Mouse (Mus musculus) heart, adult 11 months (tissue): ENCODE data around the gene Cisd3.
"Not testable (repeated sequence)": the region's sequence is repeated elsewhere in the genome, so short reads cannot be mapped to it uniquely, and the experiment has no call there.

Source experiments
- DNase-seq: peaks from one replicate; pipeline ENCODE4 v3.0.0; 2022

Gene Cisd3

DNA sequence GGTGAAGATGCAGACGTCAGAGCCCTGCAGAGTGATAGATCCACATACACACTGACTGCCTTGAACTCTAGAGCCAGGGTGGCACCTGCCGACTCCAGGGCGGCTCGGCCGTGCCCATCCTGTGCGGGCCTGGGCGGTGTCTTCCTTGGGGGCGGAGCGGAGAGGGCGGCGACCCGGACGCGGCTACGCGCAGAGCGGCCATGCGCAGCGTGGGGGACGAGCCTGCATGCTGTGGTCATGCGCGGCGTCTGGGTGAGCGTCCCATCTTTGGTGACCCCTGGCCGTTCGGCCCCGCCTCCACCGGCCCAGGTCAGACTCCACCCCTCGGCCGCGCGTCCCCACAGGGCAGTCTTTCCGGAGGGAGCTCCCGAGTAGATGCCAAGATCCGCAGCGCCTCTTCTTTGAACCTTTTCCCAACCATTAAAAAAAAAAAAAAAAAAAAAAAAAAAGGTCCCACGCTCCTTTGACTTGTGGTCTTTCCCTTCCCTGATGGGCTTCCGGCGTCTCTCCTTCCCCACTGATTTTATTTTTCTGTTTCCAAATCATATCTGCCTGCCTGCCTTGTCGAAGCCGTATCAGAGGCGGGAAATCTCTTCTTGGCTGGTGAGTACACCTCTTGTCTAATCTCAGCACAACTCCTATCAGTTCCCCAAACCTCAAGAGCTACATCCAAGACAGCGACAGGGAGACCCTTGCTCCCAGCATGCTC, at the start of gene Cisd3:
Gene Cisd3 (plus strand): TSS at position 214 of the 709 bp plus-strand sequence.
- DNase-seq = peak; percentile 100

DNA sequence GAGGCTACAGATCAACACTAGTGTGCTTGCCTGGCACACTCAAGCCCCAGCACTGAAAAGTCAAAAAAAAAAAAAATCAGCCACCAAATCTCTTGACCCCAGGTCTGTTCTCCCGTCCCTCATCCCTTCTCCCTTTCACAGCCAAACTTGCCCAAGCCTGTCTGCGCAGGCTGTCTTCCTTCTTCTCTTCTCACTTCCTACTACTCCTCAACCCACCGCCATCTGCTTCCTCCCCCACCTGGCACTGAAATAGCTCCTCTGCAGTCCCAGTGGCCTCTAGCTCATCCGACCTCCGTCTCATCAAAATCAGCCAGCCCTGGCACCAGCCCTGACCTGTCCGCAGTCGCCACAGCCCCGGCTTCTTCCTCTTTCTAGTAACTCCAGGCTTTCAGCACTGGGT, 44.0 kb upstream of the Cisd3 start:
- DNase-seq = no peak

DNA sequence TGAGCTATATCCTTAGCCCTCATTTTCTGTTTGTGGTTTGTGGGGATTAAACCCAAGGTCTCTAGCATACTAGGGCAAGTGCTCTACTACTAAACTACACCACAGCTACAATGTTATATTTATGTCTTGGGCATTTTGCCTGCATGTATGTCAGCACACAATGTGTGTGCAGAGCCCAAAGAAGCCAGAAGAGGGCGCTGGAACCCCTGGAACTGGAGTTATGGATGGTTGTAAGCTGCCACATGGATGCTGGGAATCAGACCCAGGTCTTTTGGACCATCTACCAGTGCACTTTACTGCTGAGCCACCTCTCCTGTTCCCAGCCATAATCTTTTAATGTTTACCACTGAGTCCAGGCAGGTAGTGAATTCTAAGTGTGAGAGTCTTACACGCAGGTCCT, 42.9 kb upstream of the Cisd3 start:
- no peak for DNase-seq

DNA sequence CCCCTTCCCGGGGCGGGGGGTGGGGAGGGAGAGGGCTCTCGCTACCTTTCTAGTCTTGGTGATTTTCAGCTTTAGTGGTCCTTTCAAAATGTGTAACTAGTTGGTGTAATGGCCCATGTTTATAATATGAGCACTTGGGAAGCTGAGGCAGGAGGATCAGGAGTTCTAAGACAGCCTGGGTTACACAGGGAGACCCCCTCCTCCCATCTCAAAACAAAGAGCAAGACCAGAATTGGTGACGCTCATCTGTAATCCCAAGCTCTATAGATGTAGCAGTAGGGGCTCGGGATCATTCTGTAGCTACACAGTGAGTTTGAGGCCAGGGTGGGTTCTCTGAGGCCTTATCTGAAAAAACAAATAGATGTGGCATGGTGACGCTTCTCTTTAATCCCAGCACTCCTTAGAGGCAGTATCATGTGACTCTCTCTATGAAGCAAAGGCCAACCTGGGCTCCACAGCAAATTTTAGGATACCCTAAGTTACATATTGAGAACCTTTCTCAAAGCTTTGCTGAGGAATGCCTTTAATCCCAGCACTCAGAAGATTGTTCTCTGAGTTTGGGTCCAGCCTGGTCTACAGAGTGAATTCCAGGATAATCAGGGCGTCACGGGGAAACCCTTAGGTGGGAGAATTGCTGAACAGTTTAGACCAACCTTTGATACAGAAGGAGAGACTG, 42.1 kb upstream of the Cisd3 start:
- no peak for DNase-seq

DNA sequence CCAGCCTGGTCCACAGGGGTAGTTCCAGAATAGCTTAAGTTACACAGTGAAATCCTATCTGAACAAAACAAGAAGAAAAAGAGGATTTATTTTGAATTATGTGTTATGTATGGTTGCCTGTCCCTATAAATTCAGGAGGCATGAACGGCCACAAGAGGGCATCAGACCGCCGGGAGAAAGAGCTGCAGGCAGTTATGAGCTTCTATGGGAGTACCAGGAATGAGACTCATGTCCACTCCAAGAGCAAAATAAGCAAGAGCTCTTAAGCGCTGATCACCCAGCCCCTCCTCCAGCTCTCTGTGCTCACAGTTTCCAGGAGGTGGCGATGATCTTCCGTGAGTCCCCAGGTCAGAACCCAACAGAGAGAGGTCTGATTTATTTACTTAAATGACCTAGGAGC, 40.8 kb upstream of the Cisd3 start:
- peak; percentile 95 for DNase-seq

DNA sequence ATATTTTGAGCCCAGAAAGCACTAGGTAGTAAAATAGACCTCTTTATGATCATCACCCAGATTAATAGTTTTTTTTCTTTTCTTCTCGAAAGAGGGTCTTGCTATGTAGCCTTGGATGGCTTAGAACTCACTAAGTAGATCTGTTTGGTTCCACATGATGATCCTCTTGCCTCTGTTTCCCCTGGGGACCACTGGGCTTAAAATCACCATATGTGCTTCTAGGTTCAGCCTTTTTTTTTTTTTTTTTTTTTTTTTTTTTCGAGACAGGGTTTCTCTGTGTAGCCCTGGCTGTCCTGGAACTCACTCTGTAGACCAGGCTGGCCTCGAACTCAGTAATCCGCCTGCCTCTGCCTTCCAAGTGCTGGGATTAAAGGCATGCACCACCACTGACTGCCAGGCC, 37.1 kb upstream of the Cisd3 start:
- not testable (repeated sequence) for DNase-seq

DNA sequence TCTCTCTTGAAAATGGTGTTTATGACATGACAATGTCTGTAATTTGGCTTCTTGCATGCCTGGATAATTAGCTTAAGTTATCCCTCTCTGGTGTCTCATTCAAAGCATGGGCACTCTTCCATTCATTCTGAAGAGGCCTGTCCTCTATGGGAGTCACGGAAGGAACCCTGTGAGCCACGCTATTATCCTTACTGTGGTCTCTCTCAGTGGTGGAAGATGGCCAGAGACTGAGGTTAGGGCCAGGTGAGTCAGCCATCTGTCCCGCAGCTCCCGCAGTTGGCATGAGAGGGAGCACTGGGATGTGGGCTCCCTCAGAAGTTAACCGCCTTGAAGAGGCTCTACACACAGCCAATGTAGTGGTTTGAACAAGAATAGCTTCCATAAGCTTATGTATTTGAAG, 35.3 kb upstream of the Cisd3 start:
- no peak for DNase-seq

DNA sequence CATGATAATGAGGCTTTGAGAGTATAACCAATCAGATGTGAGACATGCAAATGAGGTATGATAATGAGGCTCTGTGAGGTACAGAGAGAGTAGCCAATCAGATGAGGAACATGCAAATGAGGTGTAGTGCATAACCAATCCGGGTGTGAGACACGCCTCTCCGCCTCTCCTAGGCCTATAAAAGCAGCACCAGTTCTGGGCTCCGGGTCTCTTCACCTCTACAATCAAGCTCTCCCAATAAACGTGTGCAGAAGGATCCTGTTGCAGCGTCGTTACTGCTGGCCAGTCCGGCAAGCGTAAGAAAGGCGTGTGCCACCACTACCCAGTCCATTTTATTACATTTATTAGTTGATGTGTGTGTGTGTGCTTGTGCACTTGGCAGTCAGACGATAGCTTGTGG, 32.2 kb upstream of the Cisd3 start:
- not testable (repeated sequence) for DNase-seq

DNA sequence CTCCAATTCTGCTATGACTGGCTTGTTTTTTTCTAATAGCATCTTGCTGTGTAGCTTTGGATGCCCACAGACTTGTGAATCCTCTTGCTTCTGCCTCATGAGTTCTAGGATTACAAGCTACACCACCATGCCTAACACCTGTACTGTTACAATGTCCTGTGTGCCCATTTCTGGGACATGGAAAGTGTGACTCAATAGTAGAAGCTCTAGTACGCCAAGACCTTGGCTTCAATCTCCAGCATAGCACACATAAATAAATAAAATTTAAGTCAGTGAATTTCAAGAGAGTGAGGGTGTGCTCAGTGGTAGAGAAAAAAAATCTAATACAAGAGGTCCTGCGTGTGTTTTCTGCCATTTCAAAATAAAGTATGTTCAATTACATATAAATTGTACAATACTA, 31.4 kb upstream of the Cisd3 start:
- DNase-seq = no peak

DNA sequence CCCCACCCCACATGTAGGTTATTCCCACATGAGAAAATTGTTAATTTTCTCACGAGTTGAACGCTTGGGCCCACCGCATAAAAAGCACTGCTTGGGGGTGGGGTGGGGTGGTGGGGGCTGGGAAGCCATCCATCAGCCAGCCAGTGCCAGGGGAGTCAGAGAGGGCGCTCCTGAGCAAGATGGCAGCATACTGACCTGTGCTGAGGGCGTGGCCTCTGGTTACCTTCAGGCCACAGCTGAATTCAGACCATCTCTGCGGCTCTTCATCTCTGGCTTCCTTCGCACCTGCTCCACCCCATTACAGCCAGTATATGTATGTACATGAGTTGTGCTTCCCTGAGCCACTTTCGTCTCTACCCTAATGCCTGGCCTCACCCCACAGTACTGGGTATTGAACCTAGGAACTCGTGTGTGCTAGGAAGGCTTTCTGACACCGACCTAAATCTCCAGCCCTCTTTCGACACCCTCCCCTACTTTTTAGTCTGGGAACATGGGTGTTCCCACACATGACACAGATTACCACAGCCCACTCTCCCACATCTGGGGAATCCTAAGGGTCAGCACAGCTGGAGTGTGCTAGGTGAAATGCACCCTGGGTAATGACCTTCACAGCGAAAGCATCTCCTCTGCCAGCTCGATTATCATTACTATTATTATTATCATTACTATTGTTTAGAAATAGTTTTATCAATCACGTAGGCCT, 29.2 kb upstream of the Cisd3 start:
- peak; percentile 85 for DNase-seq

DNA sequence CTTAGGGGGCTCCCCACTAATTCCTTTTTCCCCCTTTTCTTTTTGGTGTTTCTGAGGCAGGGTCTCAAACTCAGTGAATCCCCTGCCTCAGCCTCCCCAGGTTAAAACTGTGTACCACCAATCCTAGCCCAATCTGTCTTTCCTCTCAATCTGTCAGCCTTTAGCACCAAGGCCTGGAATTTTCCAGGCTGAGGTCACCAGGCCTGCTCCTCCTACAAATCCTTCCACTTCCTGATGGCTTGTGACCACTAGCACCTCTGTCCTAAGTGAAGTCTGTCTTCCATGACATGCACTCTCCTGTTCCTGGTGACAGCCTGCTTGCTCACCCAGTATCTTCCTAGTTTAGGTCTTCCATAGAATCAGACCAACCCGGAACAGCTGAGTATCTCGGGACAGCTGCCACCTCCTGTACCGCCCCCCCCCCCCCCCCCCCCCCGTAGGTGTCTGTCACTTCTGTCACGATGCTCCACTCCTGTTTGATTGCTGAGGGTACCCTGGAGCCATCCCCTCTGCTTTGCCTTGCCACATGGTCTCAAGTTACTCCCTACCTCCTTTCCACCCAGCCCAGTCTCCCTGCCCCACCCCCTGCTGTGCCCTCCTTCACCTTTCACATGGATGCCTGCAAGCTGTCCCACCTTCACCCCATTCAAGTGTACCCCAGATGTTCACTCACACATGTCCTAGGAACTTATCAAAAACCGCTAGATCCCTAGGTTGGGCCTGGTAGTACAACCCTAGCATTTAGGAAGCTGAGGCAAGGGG, 28.3 kb upstream of the Cisd3 start:
- DNase-seq = peak; percentile 86

DNA sequence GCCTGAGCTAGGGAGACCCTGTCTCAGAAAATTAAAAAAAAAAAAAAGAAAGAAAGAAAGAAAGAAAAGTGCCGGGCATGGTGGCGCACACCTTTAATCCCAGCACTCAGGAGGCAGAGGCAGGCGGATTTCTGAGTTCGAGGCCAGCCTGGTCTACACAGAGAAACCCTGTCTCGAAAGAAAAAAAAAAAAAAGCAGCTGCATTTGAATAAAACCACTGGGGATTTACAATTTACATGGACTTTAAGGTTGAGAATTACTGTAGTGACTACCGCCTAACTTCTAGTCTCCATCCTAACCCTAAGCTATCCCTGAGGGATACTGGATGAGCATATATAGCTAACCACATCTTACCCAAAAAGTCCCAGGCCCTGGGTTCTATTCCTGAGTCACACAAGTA, 27.7 kb upstream of the Cisd3 start:
- DNase-seq = not testable (repeated sequence)

DNA sequence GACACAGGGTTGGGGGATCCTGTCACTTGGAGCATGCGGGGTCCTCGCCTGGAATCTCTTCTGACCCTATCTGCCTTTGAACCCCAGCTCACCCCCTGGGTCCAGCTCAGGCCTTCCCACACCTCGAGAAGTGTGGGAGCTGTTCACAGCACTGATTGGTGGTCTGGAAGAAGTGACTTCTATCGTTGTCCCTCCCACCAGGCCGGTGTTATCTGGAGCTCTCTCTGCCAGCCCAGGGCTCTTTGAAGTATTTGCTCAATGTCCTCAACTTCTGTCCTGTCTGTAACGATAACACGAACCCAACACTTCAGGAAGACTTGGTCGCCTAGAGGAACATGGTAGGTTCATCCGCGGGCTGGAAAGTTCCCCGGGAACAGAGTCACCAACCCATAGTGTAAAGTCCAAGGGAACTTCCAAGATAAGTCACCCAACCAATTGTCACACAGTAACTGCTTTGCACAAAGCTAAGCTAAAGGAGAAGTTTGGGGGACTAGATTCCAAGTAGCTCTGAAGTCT, 26.8 kb upstream of the Cisd3 start:
- peak; percentile 91 for DNase-seq

DNA sequence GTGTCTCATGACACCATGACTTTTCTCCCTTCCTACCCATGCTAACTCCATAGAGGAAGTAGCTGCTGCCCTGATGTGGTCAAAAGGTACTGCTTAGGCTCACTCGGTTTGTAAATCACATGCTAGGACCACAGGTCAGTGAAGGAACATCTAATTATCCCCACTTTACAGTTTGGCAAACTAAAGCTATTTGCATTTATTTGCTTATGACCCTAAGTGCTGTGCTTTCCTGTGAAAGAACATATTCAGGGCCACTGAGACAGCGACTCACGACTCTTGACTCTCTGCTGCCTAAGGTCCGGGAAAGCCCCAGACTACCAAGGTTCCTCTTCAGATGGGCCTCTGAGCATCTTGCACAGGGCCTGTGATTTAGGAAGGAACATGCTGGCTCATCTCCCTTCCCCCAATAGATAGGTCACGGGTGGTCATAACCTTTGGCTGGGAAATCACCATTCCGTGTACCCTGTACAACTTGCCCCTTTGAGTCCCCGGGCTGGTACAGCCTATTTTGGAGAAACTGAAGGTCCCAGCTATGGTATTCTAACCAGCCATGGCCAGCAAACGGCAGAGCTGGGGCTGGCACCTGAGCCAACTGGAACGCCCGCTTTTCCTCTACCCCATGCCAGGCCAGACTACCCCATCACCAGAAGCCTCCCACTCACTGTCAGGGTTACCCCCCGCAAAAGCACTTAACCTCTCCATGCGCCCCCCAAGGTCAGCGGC, 26.2 kb upstream of the Cisd3 start:
- DNase-seq = no peak

DNA sequence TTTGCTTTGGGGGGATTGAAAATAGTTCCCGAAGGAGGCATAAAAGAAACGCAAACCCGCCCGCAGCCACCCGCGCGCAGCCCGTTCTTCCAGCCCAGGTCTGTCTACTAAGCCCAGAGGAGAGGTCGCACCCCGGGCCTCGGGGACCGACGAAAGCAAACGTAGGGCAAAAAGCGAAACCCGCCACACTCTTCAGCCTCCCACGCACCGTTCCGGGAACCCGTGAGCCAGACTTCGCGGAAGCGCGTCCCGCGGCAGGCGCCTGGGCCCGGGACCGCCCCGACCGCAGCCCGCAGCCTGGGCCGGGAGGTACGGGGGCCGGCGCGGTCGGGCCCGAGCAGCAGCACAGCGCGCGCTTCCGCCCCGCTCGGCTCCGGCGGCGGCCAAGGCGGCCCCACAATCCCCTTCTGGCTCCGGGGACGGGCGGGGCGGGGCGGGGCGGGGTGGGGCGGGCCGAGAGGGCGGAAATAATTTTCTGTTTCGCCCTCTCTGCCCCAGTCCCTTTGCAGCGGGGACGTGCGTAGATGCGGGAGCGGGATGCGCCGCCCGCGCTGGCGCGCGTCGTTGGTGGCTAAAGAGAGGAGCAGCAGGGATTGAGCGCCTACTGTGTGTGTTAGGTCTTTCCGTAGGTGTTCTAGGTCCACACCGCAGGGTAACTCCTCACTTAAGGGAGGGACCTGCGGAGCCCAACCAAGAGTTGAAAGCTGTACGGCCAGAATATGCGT, 25.5 kb upstream of the Cisd3 start:
- DNase-seq = peak; percentile 99

DNA sequence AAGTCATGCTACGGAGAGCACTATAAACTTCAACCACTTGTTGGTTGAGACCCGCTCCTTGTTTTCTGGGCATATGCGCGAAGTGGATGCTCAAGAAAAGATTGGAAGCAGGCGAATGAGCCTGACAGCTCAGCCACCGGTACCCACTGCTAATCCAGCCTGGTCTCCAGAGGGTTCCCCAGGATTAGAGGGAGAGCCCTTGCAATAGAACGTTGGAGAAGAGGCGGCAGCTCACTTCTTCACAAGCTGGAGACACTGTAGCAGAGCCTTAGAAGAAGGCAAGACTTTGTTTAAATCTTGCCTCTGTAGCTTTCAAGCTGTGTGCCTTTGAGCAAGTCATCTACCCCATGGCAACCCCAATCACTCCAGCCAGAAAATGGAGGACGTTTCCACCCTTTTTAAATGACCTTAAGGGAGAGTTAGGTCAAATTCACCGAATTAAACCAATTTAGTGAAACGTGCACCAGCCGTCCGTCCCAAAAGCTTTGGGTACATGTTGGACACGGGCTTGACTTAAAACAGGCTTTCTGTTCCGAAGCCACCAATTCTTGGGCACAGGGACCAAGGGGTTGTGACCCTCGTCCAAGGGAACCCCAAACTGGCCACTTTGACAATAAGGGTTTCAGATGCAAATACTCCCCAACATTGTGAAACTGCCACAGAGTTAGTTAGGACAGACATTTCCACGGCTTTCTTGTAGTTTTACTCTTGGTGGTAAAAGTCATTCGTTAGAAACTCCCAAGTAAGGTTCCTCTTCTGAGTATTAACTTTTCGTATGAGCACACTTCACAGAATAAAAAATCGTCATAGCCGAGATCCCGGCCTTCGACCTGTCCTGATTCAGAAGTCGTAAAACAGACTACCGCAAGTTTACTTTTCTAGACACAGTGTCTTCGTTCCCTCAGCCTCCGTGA, 24.6 kb upstream of the Cisd3 start:
- no peak for DNase-seq

DNA sequence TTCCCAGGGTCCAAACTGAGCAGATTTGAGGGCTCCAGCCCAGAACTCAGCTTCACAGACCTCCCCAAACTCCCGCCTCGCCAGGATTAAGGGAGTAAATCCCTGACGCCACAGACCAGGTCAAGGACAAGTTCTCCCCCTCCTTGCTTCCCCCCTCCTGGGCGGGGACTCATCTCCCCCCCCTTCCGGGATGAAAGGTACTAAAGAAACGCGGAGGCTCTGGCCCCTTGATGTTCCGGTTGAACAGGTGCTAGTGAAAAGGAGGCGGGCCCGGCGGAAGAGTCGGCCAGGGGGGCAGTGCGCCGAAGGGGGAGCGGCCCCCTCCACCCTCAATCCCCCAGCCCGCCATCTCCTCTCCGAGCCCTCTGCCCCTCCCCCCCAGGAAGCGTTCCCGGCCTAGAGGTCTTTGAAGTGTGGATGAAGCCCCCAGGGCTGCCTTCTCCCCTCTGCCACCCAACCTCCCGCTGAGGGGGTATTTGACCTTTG, 23.9 kb upstream of the Cisd3 start:
- DNase-seq = peak; percentile 99

DNA sequence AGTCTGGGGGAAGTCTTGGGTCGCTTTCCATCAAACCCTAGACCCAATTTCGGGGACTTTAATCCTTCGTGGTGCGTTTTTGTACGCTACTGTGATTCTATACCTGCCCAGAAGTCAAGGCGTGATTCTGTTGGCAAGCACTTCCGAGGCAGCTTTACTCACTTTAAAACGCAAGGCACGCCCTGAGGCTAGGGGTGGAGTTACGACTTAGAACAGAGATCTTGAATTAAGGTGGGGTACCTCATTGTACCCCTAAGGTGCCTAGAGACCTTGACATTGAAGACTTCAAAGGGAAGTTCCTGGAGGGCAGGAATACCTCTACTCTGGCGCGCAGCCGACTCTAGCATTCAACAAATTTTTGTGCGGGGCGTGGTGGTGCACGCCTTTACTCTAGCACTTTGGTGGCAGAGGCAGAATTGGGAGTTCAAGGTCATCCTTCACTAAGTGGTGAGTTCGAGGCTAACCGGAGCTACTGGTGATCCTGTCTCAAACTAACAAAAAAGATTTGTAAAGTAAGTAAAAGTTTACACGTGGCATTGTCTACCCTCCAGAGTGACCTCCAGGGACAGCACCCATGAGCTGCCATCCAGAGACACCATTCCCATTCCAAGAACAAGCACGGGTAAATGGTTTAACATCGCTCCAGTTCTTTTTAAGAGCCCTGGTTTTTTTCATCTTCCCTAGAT, 23.3 kb upstream of the Cisd3 start:
- DNase-seq = peak; percentile 96

DNA sequence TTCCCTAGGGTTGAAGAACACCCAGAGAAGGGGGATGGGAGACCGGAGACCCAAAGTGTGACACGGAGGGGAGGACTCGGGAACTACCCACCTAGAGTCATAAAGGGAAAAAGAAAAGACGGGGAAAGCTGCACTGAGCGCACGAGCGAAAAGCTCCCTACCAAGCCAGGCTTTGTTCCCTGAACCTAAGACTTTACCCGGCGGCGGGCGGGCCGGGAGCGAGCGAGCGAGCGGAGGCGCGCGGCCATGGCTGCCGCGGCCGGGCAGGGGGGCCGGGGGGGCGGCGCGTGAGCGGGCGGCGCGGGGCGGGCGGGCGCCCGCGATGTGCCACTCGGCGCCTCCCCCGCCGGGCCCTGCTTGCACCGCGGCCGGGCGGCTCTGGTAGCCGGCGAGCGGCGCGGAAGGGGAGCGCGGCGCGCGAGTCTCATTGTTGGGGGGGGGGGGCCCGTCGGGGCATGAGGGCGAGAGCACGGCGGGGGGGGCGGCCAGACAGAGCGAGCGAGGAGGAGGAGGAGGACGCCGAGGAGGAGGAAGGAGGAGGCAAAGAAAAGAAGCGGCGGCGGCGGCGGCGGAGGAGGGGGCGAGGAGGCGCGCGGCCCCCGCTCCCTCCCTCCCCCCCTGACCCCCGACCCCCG, 22.6 kb upstream of the Cisd3 start, which contains the start of gene Mllt6:
Gene Mllt6 (plus strand): TSS at position 522 of the 635 bp plus-strand sequence.
- DNase-seq = peak; percentile 98
